Mouse (Mus musculus) lung, postnatal 0 days (tissue): Measurements from ENCODE around the gene Nell1.

Source experiments
- CTCF ChIP-seq: IDR thresholded peaks from 2 replicates; pipeline ENCODE4 v1.5.1; 2016; ENCODE audit warnings: antibody characterized with exemption, mild to moderate bottlenecking
- EP300 ChIP-seq: IDR thresholded peaks from 2 replicates; pipeline ENCODE4 v1.6.1; 2016; ENCODE audit warnings: antibody characterized with exemption, mild to moderate bottlenecking, control low read depth

DNA sequence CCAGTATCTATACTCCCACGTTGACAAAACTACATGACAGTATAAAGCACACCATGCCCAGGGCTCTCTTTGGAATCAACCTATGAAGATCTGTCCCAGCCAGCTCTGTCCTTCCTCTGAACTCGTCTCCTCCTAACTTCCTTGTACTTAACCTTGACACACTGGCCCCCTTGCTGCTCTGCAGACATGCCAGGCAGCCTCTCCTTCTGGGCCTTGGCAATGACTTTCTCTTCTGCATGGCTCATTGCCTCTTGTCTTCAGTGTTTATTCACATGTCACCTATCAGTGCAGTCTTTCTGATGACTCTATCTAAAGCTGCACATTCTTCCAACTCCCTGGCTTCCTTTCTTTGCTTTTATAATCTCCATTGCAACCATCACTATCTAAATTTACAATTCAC, 376.9 kb downstream of the Nell1 start:
- TF ChIP-seq EP300 (no peak), CTCF (no peak)
